Mouse (Mus musculus) thymus, postnatal 25 days (tissue): Measurements from ENCODE around the gene Crebrf.

Source experiments
- DNase-seq: peaks from one replicate; pipeline ENCODE4 v3.0.0; 2022

The Crebrf gene

DNA sequence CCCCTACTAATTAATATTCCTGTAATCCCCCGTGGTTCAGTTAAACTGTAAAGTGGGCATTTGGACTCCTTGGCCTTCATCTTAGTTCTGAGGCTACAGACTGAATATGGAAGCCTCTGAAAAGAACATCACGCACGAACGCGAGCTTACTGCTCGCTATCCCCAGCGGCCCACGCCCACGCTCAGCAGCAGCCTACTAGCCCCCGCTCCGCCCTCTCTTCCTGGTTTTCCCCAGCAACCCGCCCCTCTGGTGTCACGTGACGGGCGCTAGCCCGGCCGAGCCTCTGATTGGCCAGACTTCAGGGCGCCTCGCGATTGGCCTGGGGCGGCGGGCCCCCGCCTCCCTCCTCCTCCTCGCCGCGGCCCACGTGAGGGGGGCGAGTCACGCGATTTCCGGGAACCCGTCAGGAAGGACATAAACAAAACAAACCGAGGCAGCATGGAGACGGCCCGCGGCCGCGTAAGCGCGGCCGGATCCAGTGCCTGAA lies at the start of gene Crebrf:
Gene Crebrf, plus strand, starts transcription at position 380 of the 488 bp plus-strand sequence.
- DNase-seq = peak; percentile 99

DNA sequence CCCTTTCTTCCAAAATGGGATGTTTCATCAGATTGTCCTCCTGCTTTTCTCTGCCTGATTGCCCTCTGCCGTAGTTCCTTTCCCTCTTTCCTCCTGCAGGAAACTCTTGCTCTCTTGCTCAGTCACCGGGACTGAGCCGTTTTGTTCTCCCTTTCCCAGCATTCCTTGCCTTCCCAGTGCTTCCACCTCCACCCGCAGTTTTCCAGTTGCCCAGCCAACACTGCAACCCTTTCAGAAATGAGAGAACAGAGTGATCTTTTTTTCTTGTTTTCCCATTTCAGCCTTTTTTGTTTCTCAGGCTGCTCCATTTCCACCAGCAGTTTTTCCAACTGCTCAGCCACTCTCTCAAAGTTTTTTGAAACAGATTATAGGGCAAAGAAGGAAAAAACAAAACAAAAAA lies 44.2 kb upstream of the Crebrf start:
- no peak for DNase-seq

DNA sequence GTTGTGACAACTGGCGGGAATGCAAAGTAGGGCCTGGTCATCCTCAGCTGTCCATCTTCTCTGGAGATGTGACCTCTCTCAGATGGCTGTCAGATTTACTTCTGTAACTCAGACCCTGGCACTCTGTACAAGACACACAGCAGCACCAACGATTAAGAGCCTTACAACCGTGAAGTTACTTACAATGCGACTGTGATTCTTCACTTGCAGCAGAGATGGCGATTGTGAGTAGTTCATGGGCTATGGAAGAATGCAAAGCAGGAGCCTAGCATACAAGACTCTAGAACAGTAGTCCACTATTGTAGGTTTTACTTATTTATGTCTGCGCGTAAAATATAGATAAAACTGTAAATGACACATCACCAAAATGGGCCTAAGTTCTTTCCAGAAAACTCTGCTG lies 39.6 kb upstream of the Crebrf start:
- no peak for DNase-seq

DNA sequence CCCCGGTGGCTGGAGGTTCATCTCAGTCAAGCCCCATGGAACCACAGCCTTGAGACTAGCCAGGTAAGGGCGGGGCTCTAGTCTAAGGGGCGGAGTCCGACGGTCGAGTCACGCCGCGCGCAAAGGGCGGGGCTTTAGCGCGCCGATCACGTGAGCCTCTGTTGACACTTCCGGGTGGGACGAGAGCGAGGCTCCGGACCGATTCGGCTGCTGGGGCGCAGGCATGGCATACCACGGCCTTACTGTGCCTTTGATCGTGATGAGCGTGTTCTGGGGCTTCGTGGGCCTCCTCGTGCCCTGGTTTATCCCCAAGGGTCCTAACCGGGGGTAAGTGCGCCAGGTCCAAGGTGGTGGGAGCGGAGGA lies 39.2 kb upstream of the Crebrf start:
- peak; percentile 93 for DNase-seq

DNA sequence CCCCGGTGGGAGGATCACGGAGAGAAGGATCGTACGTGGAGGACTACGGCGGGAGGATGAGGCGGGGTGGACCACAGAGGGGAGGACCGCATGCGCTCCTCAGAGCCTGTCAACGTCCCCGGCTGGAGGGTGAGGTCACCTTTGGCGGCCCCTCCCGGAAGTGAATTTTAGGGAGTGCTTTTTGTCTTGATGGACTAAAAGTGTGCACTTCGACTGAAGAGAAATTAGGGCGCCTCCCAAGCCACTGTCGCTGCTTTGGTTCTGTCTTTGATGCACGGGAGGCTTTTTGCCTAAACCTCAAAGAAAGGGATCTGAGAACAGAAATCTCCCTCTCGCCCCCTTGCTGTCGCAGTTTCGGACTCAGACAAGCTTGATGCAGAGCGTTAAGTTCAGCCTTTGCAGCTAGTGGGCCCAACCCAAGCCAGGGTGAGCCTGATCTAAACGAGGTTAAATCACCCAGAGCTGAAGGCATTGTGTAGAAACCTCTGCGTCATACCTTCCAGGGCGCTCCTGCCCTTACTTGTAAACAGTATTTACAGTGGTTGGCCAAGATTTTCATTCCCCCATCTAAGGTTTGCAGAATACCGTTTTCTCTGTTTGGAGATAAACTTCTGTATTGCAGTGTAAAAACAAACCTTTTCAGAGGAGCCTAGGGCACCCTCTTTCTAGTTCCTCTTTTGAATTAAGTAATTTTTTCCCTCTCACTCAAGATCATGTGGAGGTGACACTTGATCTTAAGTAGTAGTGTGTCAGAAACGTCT lies 38.7 kb upstream of the Crebrf start:
- DNase-seq = no peak

DNA sequence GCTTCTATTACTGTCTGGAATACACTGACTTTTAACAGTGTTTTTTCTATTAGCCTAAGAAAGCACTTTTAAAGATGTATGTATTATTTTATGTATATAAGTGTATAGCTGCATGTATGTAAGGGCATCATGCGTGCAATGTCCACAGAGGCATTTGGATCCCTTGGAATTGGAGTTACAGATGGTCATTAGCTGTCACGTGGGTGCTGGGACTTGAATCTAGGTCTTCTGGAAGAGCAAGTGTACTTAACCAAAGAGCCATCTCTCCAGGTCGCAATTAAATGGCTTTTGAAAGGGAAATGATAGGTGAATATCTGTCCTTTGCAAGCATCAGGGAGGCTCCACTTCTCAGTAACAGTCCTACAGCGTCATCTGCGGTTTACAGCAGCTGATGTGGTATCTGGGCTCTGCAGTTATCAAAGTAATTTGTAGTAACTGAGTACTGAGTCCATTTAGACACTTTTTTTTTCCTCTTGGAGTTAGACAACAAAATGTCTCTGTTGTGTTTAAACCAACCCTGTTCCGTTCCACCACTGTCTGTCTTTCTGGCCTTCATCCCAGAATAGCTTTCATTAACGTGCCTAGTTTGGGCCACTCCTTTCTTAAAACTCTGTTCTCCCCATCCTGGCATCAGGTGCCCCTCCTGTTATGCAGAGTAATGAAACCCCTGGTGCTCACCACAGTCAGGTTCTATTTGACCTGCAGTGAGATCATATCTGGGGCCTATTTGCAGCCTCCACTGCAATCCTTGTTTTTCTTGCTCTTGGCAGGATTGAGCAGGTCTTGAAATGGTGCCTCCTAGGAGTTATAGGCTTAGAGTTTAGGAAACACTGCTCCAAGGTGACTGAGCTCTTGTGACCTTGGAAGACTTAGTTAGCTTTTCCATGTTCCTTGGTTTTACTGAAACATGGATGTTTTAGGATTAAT lies 37.5 kb upstream of the Crebrf start:
- DNase-seq = no peak

DNA sequence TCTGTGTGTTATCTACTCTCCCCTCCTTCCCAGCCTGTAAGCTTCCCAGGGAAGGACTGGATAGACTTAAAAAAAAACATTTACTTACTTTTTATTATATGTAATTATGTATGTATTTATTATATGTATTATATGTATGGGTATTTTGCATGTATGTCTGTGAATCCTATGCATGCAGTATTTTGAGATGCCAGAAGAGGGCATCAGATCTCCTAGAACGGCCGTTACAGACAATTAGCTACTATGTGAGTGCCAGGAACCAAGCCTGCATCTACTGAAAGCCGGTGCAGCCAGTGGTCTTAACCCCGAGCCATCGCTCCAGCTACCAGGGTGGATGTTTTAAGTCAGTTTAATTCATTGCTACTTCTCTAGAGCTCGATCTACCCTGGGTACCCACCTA lies 34.2 kb upstream of the Crebrf start:
- no peak for DNase-seq

DNA sequence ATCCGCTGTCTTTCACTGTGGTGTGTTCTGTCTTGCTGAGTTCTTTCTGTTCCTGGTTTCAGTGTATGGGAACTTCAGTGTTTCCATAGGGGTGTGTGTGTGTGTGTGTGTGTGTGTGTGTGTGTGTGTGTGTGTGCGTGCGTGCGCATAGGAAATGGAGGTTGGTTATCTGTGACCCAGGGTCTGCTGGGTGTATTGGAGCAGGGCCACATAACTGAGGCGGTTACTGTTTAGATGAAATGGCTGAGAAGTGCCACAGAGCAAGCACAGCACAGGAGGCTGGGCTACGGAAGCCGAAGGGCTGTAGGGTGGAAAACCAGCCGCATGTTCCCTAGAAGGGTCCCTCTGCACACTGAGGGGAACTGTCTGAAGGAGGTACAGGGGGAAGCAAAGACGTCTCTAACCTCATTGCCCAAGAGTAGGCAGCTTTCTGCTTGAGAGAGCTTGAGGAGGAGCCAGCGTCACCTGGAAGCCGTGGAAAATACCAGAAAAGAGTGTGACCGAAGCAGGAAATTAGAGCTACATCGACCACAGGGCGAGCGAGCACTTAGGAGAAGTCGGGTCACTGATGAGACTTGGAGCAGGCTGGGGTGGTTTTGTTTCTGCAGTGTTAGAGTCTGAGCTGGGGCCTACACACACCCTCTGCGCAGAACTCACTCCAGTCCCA lies 29.0 kb upstream of the Crebrf start:
- no peak for DNase-seq

DNA sequence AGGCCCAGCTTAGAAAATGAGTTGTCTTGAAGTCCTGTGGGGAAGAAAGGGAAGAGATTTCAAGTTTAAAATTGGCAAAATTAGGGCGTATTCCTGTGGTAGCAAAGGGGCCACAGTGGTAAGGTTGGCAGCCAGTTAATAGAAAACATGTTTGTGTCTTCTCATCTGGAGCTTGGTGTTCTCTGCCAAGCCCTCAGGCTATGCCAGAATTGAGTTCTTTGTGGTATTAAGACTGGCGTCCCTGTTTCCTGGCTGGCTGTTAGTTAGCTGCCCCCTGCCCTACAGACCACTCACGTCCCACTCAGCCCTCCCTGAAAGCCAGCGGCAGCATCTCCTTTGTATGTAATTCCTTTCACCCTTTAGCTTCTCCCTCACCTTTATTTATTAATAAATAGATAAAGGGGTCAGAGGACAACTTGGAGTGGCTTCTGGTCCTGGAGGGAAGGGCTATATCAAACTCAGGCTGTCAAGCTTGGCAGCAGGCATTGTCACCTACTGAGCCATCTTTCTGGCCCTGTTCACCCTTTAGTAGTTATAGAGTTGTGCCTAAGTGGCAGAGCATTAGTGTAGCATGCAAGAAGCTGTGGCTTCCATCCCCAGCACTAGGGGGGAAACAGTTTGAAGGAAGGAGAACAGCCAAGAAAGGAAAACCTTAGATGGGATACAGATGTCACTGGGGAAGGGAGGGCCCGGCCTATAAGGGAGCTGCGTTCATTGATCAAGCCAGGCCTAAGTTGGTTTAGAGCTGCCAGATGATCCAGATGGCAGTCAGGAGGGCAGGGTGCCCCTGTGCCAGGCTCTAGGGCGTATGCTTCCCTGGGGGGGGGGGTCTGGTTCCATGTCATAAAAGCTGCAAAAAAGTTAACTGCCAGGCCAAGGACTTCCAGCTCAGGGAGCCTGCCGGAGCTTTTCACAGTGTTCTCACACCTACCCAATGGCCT lies 26.4 kb upstream of the Crebrf start:
- DNase-seq = no peak

DNA sequence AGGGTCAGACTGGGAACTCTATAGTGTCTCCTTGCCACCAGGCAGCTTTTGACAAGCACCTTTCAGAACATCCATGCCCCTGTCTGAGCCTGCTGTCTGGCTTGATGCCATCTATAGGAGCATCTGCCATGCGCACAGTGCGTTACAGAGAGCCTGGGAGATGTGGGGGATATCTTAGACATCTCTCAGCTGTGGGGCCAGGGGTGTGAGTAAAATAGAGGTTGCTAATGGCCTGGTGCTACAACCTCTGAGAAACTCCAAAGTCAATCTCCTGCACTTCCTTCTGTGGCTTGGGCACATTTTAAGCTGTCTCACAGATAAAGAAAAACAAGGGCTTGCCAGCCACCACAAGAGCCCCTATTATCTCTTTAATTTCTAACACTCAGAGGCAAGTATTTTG lies 25.6 kb upstream of the Crebrf start:
- DNase-seq = no peak

DNA sequence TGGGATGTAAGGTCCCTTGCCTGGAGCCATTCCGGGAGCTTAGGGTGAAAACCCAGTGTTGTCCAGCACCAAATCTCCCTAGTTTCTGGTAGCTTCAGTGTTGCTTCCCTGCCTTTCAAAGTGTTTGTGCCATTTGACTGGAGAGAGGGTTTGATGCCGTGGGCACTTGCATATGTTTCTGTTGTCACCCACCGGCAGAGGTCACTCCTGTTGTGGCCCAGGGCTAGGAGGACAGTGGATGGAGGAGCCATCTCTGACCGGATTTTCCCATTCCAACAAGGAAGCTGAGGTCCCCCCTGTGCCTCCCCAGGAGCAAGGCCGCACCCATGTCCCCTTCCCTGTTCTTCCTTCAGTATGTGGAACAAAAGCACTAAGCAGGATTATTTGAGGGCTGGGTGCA lies 25.2 kb upstream of the Crebrf start:
- DNase-seq = no peak

DNA sequence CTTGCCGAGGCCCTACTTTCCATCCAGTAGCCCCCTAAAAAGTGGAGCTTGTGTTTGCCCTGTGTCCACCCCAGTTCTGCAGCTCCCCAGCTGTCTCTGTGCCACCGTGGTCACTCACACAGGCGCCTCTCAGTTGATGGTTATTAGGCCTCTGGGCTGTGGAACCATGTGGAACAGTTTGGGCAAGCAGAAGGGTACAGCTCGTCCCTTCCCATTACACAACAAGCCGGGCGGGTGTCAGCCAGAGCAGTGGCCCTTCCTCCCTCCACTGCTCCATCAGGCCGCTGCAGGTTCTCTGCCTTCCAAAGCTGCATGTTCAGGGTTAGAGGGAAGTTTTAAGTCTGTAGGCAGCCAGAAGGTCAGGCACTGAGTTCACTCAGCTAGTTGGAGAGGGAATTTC lies 24.3 kb upstream of the Crebrf start:
- DNase-seq = no peak

DNA sequence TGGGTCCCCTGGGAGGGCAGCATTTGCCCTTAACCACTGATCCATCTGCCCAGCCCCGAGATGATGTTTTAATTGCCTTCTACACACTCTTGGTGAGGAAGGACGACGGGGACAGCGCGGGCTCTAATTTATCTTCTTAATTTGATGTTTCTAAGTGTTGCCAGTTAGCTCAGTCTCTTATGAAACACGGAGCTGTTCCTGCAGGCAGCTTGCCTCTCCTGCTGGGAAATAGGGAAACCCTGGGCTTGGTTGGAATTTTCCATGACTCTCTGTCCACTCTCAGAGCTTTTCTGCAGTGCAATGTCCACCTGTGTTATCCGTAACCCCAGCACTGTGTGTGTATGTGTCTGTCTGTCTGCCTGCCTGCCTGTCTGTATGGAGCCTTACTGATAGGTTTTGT lies 22.0 kb upstream of the Crebrf start:
- no peak for DNase-seq

DNA sequence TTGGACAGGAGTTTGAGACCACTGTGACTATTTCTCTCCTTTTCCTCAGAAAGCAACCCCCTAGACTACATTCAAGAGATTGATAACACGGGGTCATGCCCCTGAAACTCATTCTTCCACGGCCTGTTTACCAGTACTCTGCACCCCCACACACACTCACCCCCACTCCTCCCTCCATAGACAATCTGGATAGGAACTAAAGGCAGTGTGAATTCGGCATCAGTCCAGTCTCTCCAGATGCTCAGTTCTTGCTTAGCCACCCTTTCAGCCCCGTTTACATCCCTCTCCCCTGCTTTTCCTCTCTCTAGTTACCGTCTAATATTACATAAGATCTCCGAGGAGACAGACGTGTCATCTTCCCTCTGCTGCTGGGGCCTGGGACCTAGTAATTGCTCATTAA lies 21.3 kb upstream of the Crebrf start:
- DNase-seq = no peak

DNA sequence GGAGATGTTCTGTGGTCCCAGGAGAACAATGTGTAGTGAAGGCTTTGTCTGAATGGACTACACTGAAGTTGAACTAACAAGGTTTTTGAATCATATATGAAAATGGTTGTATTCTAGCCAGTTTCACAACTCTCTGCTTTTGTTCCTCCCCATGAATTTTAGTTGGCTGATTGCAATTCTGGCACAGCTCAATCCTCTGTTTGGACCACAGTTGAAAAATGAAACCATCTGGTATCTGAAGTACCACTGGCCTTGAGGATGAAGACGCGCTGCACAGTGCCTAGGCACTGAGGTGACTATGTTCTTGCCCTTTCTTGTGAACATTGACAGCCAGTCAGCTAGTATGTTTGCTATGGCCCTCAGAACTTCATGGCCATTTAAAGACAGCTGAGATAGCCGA lies 20.3 kb upstream of the Crebrf start:
- DNase-seq = no peak

DNA sequence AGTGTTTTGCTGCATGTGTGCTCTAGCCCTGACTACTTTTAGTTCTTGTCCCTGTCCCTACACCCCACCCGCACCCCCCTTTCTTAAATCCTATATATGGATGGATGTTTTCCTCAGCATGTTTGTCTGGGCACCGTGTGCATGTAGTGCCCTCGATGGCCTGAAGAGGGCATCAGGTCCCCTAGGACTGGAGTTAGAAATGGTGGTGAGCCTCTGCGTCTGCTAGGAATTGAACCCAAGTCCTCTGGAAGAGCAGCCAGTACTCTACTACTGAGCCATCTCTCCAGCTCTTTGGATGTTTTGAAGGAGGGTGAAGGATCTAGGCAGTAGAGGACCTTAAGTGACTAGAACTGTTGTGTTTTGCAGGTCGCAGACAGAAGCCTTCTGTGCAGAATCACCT lies 16.6 kb upstream of the Crebrf start:
- DNase-seq = peak; percentile 27

DNA sequence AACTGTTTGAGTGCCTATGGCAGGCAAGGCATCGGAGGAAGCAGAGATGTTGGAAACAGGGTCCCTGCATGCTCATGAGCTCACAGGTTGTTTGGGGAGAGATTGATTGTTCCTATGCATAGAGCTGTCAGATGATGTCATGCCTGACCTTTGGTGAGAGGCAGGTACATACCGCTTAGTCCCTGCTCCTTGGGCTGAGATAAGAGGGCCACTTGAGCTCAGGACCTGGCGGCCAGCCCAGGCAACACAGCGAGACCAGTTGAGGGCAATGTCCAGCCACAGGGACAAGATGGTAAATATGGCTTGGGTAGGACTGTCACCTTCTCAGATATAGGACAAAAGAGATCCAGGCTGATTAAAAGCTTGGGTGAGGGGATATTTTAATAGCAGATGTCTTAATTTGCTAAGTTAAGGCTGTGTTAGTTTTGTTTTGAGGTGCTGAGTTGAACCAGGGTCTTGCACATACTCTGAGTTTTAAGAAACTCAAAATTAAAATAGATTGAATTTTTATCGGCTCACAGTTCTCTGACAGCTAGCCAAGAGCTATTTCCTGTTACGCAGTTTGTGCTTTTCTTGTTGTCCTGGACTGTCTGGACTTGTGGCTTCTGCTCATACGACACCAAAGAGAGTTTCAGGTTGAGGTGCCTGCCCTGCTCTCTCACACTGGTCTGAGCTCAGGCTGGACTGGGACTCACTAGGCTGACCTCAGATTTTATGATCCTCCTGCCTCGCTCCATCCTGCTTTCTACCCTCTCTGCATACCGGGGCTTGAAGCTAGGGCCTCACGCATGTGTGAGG lies 15.4 kb upstream of the Crebrf start:
- DNase-seq = no peak

DNA sequence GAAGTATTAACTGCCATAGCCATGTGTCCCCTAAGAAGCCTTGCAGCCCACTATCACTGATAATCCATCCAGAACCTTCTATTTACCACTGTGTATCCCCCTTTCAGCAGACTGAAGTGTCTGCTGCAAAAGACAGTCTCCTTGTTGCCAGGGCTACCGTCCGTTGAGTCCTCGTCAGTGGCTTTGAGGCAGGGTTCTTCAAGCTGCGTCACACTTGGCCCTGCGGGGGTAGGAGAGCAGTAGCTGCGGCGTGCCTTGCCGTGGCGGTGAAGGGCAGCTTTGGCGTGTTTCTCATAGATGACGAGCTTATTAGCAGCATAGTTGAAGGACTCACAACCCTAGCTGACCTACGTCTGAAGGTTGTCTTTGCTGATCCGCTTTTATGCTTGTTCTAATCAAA lies 13.9 kb upstream of the Crebrf start:
- no peak for DNase-seq

DNA sequence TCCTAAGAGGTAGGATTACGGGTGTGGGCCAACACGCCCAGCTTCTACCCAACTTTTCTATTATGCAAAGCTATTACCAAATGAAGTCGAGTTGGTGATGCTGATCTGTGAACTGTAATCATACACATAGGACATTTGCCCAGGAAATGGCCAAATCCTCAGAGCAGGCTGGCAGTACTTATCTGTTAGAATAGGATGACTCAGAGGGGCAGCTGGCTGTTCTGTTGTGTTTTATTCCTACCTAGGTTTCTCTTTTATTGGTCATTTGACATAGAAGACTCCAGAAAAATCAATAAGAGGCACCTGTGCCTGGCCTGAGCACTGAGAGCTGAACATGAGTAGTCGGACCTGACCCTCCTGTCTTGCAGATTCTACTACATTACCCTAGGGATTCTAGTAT lies 12.8 kb upstream of the Crebrf start:
- no peak for DNase-seq

DNA sequence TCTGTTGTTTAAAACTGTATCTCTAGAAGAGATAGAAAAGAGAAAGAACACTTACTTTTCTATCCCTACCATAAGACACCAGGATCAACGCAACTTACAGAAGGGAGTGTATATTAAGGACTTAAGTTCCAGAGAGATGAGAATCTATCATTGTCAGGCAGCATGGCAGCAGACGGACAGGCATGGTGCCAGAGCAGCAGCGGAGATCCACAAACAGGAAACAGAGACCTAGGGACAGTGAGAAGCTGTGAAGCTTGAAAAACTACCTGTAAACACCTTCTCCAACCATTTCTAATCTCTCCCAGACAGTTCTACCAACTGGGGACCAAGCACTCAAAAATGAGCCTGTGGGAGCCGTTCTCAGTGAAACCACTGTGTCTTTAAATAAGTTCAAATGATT lies 11.8 kb upstream of the Crebrf start:
- DNase-seq = no peak
